Mouse (Mus musculus) kidney, postnatal 10 days (tissue): ENCODE data around the gene Map3k12.

Experiments used
- DNase-seq: peaks from one replicate; pipeline ENCODE4 v3.0.0; 2021; ENCODE audit warnings: mixed read lengths

Gene Map3k12

GRCm38 (mm10) chr15:102502254-102502840 is 14.5 kb downstream of the Map3k12 start:
- no peak for DNase-seq

GRCm38 (mm10) chr15:102501084-102501814 is 15.6 kb downstream of the Map3k12 start:
- DNase-seq = no peak

- no peak for DNase-seq
Measured at GRCm38 (mm10) chr15:102500479-102500878, 16.4 kb downstream of the Map3k12 start.

GRCm38 (mm10) chr15:102499851-102500250 is 17.0 kb downstream of the Map3k12 start:
- no peak for DNase-seq

- DNase-seq = no peak
Measured at GRCm38 (mm10) chr15:102499370-102499769, 17.5 kb downstream of the Map3k12 start.

- DNase-seq = no peak
Measured at GRCm38 (mm10) chr15:102498322-102498721, 18.5 kb downstream of the Map3k12 start.

GRCm38 (mm10) chr15:102487664-102488063 is 29.2 kb downstream of the Map3k12 start:
- no peak for DNase-seq

GRCm38 (mm10) chr15:102485853-102486252 is 31.0 kb downstream of the Map3k12 start:
- no peak for DNase-seq

- no peak for DNase-seq
Measured at GRCm38 (mm10) chr15:102483136-102483535, 33.7 kb downstream of the Map3k12 start.

GRCm38 (mm10) chr15:102474520-102474919 is 42.3 kb downstream of the Map3k12 start:
- DNase-seq = no peak

GRCm38 (mm10) chr15:102473246-102473645 is 43.6 kb downstream of the Map3k12 start:
- DNase-seq = no peak

GRCm38 (mm10) chr15:102471727-102472126 is 45.1 kb downstream of the Map3k12 start:
- no peak for DNase-seq

- DNase-seq = no peak
Measured at GRCm38 (mm10) chr15:102471295-102471645, 45.6 kb downstream of the Map3k12 start.

- DNase-seq = peak; percentile 94
Measured at GRCm38 (mm10) chr15:102470605-102471294, 46.1 kb downstream of the Map3k12 start.

- DNase-seq = peak; percentile 97
Measured at GRCm38 (mm10) chr15:102470183-102470604, 46.7 kb downstream of the Map3k12 start, which contains the start of gene Pcbp2. Gene Pcbp2 (plus strand): TSS chr15:102470539.

- no peak for DNase-seq
Measured at GRCm38 (mm10) chr15:102468675-102469370, 48.0 kb downstream of the Map3k12 start.

- DNase-seq = no peak
Measured at GRCm38 (mm10) chr15:102463666-102464065, 53.2 kb downstream of the Map3k12 start.

- no peak for DNase-seq
Measured at GRCm38 (mm10) chr15:102461430-102462075, 55.3 kb downstream of the Map3k12 start.

- DNase-seq = no peak
Measured at GRCm38 (mm10) chr15:102460971-102461370, 55.9 kb downstream of the Map3k12 start.

GRCm38 (mm10) chr15:102460409-102460808 is 56.5 kb downstream of the Map3k12 start:
- DNase-seq = no peak

GRCm38 (mm10) chr15:102459847-102460246 is 57.0 kb downstream of the Map3k12 start:
- no peak for DNase-seq

GRCm38 (mm10) chr15:102459381-102459780 is 57.5 kb downstream of the Map3k12 start:
- DNase-seq = no peak

GRCm38 (mm10) chr15:102458904-102459317 is 58.0 kb downstream of the Map3k12 start, which contains the start of gene Prr13:
Gene Prr13 (plus strand): TSS chr15:102459028.
- DNase-seq = peak; percentile 94
